Mouse (Mus musculus): ENCODE data around the gene Mettl4.

Gene Mettl4

GRCm38 (mm10) chr17:94749466-94750135 is at the start of gene Mettl4:
Gene Mettl4 (minus strand): TSS chr17:94750019.
- under 1% methylated on average over 56 of the region's 56 CpGs for WGBS

GRCm38 (mm10) chr17:94778871-94779482 is 29.2 kb upstream of the Mettl4 start:
- WGBS: 63% methylated on average over 2 of the region's 2 CpGs

GRCm38 (mm10) chr17:94768491-94768890 is 18.7 kb upstream of the Mettl4 start:
- WGBS: 87% methylated on average over 2 of the region's 2 CpGs

GRCm38 (mm10) chr17:94764711-94765110 is 14.9 kb upstream of the Mettl4 start:
- WGBS: 78% methylated on average over 3 of the region's 3 CpGs

- 90% methylated on average over 1 of the region's 1 CpGs for WGBS
Observed at GRCm38 (mm10) chr17:94764011-94764410, 14.2 kb upstream of the Mettl4 start.

GRCm38 (mm10) chr17:94762405-94762804 is 12.6 kb upstream of the Mettl4 start:
- WGBS: 94% methylated on average over 3 of the region's 3 CpGs

GRCm38 (mm10) chr17:94750136-94750729 is 414 bp upstream of the Mettl4 start:
- 1% methylated on average over 22 of the region's 22 CpGs for WGBS

GRCm38 (mm10) chr17:94738173-94738572 is 11.6 kb downstream of the Mettl4 start:
- WGBS: 91% methylated on average over 4 of the region's 4 CpGs

GRCm38 (mm10) chr17:94735437-94735836 is 14.4 kb downstream of the Mettl4 start:
- WGBS: 63% methylated on average over 4 of the region's 4 CpGs

- WGBS: 23% methylated on average over 2 of the region's 2 CpGs
Observed at GRCm38 (mm10) chr17:94730416-94730815, 19.4 kb downstream of the Mettl4 start.

- 82% methylated on average over 4 of the region's 4 CpGs for WGBS
Observed at GRCm38 (mm10) chr17:94726750-94727149, 23.1 kb downstream of the Mettl4 start.

- 85% methylated on average over 6 of the region's 6 CpGs for WGBS
Observed at GRCm38 (mm10) chr17:94673515-94674317, 76.1 kb downstream of the Mettl4 start.

Data from cerebral cortex, adult 2 months (tissue).